Comparison of ENCODE assay signal across 8 mouse cellular contexts in the genomic region with DNA sequence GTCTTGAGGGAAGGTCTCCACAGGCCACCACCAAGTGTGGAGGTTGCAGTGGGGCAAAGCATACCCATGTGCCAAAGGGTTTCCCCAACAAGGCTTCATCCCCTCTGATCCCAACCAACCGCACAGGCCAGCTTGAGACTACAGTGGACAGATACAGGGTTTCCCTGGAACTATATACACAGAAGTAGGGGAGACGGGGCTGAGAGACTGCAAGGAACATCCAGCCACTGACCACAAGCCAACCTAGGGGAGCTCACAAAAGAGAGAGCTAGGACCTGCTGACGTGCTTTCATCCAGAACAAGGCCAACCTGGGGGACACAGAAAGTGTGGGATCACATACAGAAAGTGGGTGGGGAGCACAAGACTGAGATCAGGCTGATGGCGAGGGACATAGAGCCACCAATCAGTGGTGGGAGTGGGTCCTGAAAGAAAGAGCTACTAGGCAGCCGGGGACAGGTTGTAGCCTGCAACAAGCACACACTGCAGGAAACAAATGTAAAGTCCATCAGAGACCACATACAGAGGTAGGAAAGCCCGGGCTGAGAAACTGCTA. TPM values are rescaled to one million over a fixed set of nuclear protein-coding genes. Genes with fewer than 3 reads are reported as not detected.
DNase-seq lines count a peak whose midpoint lies in the region; ATAC-seq and TF ChIP-seq lines count a peak whose summit lies in the region.

No protein-coding gene starts in this region.

- no peak for TF ChIP-seq CTCF in spleen, adult 2 months (IDR thresholded peaks at IDR 0.05; ENCODE audit: extremely low read depth, insufficient read depth, insufficient read length, insufficient replicate concordance)

- peak overlapping the region; percentile 93 for H3K4me2 ChIP-seq in limb, embryonic 11.5 days (ENCODE audit: low read depth, severe bottlenecking)
- peak overlapping the region; percentile 89 for H3K4me2 ChIP-seq in stomach, embryonic 14.5 days (replicated peaks; ENCODE audit: low read depth, low read length)

- peak; percentile 56 for DNase-seq in cerebellum, adult 11-12 months
- DNase-seq in cerebellum, postnatal 14 days = no peak
- DNase-seq in spleen, adult 2 months (ENCODE audit: low read depth in 1 of 2, low spot score in 2 of 2) = no peak
- no peak for DNase-seq in spleen, adult 12 weeks (ENCODE audit: low spot score)
- DNase-seq in limb, embryonic 11.5 days (ENCODE audit: low spot score) = no peak
- DNase-seq in frontal cortex, postnatal 25 days (ENCODE audit: low spot score in 2 of 2) = no peak
- DNase-seq in adrenal gland, postnatal 14 days = no peak

- no peak for TF ChIP-seq POLR2A in spleen, adult 2 months (IDR thresholded peaks at IDR 0.05; ENCODE audit: low read depth, low read length)

- peaks cover 65% of the 10 kb centered on the region for H3K4me1 ChIP-seq in spleen, adult 2 months (ENCODE audit: control insufficient read depth, insufficient read depth, insufficient read length)
- H3K4me1 ChIP-seq in limb, embryonic 11.5 days (ENCODE audit: control insufficient read depth, insufficient read depth, low read length) = peaks cover 32% of the 10 kb centered on the region
- peaks cover 46% of the 10 kb centered on the region for H3K4me1 ChIP-seq in stomach, embryonic 14.5 days (ENCODE audit: control insufficient read depth, insufficient read depth, low read length)

- H3K4me3 ChIP-seq in spleen, adult 2 months (ENCODE audit: extremely low read depth, insufficient read depth, insufficient read length) = peak overlapping the region; percentile 82
- peak overlapping the region; percentile 98 for H3K4me3 ChIP-seq in limb, embryonic 11.5 days (ENCODE audit: low read depth, low read length)
- H3K4me3 ChIP-seq in stomach, embryonic 14.5 days (ENCODE audit: low read depth, low read length) = peak overlapping the region; percentile 97

- H3K36me3 ChIP-seq in spleen, adult 2 months (ENCODE audit: control insufficient read depth, insufficient read depth, low read length) = peaks cover 36% of the 10 kb centered on the region
- peaks cover 25% of the 10 kb centered on the region for H3K36me3 ChIP-seq in limb, embryonic 11.5 days (ENCODE audit: control insufficient read depth, insufficient read depth, low read length)
- H3K36me3 ChIP-seq in stomach, embryonic 14.5 days (ENCODE audit: control insufficient read depth, insufficient read depth, low read length) = peaks cover 22% of the 10 kb centered on the region

- H3K27me3 ChIP-seq in spleen, adult 2 months (ENCODE audit: control insufficient read depth, insufficient read depth, low read length) = no peaks in the 10 kb centered on the region
- no peaks in the 10 kb centered on the region for H3K27me3 ChIP-seq in limb, embryonic 11.5 days (ENCODE audit: control insufficient read depth, insufficient read depth, low read length)
- no peaks in the 10 kb centered on the region for H3K27me3 ChIP-seq in stomach, embryonic 14.5 days (ENCODE audit: control insufficient read depth, insufficient read depth, low read length)

- H3K9ac ChIP-seq in limb, embryonic 11.5 days (ENCODE audit: low read length) = peak overlapping the region; percentile 98
- peak overlapping the region; percentile 98 for H3K9ac ChIP-seq in stomach, embryonic 14.5 days (replicated peaks; ENCODE audit: low read depth, low read length)

- ATAC-seq in limb, embryonic 11.5 days (ENCODE audit: insufficient number of reproducible peaks, low FRiP score, low TSS enrichment, low read depth) = no peak
- no peak for ATAC-seq in stomach, embryonic 14.5 days (ENCODE audit: insufficient number of reproducible peaks, insufficient read depth, low FRiP score, low read depth)

- no peaks in the 10 kb centered on the region for H3K9me3 ChIP-seq in limb, embryonic 11.5 days (ENCODE audit: control insufficient read depth, low read length)
- H3K9me3 ChIP-seq in stomach, embryonic 14.5 days (ENCODE audit: control insufficient read depth, low read depth, low read length) = no peaks in the 10 kb centered on the region

- H3K27ac ChIP-seq in spleen, adult 2 months (ENCODE audit: insufficient read depth, low read length) = peak overlapping the region; percentile 56
- H3K27ac ChIP-seq in limb, embryonic 11.5 days (replicated peaks; ENCODE audit: low read depth, low read length) = no peak overlapping the region
- H3K27ac ChIP-seq in stomach, embryonic 14.5 days (ENCODE audit: low read length) = peak overlapping the region; percentile 81

- 4% methylated on average over 6 of the region's 6 CpGs for WGBS in spleen, adult 2 months
- WGBS in limb, embryonic 11.5 days = 29% methylated on average over 6 of the region's 6 CpGs
- 8% methylated on average over 6 of the region's 6 CpGs for WGBS in stomach, embryonic 14.5 days

RNA-seq across cellular contexts. Expression of a gene that starts 3.0 kb away (rescaled TPM):
- polyA plus RNA-seq in spleen, adult 2 months (2012; rRNA removed) = 351 and 533 TPM in 2 replicates
- 95.3 and 98.5 TPM in 2 replicates for polyA plus RNA-seq in limb, embryonic 11.5 days (2014; fragmentation: Nextera tagmentation; extraction: Ambion mirVana)
- polyA plus RNA-seq in stomach, embryonic 14.5 days (2014; fragmentation: Nextera tagmentation; extraction: Ambion mirVana) = 71.3 and 75.5 TPM in 2 replicates
- 224 and 226 TPM in 2 replicates for total RNA-seq in adrenal gland, postnatal 14 days (2021)

RNA-seq across cellular contexts. Expression of a gene that starts 18.1 kb away (rescaled TPM):
- 49.5 and 66.1 TPM in 2 replicates for polyA plus RNA-seq in spleen, adult 2 months (2012; rRNA removed)
- 67.4 and 67.9 TPM in 2 replicates for polyA plus RNA-seq in limb, embryonic 11.5 days (2014; fragmentation: Nextera tagmentation; extraction: Ambion mirVana)
- 46.3 and 64.2 TPM in 2 replicates for polyA plus RNA-seq in stomach, embryonic 14.5 days (2014; fragmentation: Nextera tagmentation; extraction: Ambion mirVana)
- total RNA-seq in adrenal gland, postnatal 14 days (2021) = 53.5 and 58.0 TPM in 2 replicates

RNA-seq across cellular contexts. Expression of a gene that starts 26.8 kb away (rescaled TPM):
- polyA plus RNA-seq in spleen, adult 2 months (2012; rRNA removed) = 130 and 156 TPM in 2 replicates
- polyA plus RNA-seq in limb, embryonic 11.5 days (2014; fragmentation: Nextera tagmentation; extraction: Ambion mirVana) = 44.0 and 48.6 TPM in 2 replicates
- 47.9 and 51.1 TPM in 2 replicates for polyA plus RNA-seq in stomach, embryonic 14.5 days (2014; fragmentation: Nextera tagmentation; extraction: Ambion mirVana)
- total RNA-seq in adrenal gland, postnatal 14 days (2021) = 12.8 and 24.1 TPM in 2 replicates

RNA-seq across cellular contexts. Expression of a gene that starts 27.1 kb away (rescaled TPM):
- 49.0 and 60.8 TPM in 2 replicates for polyA plus RNA-seq in spleen, adult 2 months (2012; rRNA removed)
- 4.8 and 5.0 TPM in 2 replicates for polyA plus RNA-seq in limb, embryonic 11.5 days (2014; fragmentation: Nextera tagmentation; extraction: Ambion mirVana)
- 16.7 and 18.4 TPM in 2 replicates for polyA plus RNA-seq in stomach, embryonic 14.5 days (2014; fragmentation: Nextera tagmentation; extraction: Ambion mirVana)
- total RNA-seq in adrenal gland, postnatal 14 days (2021) = 12.1 and 12.6 TPM in 2 replicates

RNA-seq across cellular contexts. Expression of a gene that starts 52.3 kb away (rescaled TPM):
- 206 and 283 TPM in 2 replicates for polyA plus RNA-seq in spleen, adult 2 months (2012; rRNA removed)
- polyA plus RNA-seq in limb, embryonic 11.5 days (2014; fragmentation: Nextera tagmentation; extraction: Ambion mirVana) = 126 and 152 TPM in 2 replicates
- polyA plus RNA-seq in stomach, embryonic 14.5 days (2014; fragmentation: Nextera tagmentation; extraction: Ambion mirVana) = 43.5 and 67.4 TPM in 2 replicates
- 105 and 108 TPM in 2 replicates for total RNA-seq in adrenal gland, postnatal 14 days (2021)
